Mouse (Mus musculus): ENCODE results near the gene Cyp4a12a.
"Not testable (repeated sequence)": the region's sequence is repeated elsewhere in the genome, so short reads cannot be mapped to it uniquely, and the experiment has no call there.

The Cyp4a12a gene

GRCm38 (mm10) chr4:115298746-115299145 lies at the start of gene Cyp4a12a:
TSS of gene Cyp4a12a (plus strand) at chr4:115299046.
- DNase-seq (ENCODE audit: low read depth in 2 of 2, low spot score in 2 of 2) = not testable (repeated sequence)

DNA sequence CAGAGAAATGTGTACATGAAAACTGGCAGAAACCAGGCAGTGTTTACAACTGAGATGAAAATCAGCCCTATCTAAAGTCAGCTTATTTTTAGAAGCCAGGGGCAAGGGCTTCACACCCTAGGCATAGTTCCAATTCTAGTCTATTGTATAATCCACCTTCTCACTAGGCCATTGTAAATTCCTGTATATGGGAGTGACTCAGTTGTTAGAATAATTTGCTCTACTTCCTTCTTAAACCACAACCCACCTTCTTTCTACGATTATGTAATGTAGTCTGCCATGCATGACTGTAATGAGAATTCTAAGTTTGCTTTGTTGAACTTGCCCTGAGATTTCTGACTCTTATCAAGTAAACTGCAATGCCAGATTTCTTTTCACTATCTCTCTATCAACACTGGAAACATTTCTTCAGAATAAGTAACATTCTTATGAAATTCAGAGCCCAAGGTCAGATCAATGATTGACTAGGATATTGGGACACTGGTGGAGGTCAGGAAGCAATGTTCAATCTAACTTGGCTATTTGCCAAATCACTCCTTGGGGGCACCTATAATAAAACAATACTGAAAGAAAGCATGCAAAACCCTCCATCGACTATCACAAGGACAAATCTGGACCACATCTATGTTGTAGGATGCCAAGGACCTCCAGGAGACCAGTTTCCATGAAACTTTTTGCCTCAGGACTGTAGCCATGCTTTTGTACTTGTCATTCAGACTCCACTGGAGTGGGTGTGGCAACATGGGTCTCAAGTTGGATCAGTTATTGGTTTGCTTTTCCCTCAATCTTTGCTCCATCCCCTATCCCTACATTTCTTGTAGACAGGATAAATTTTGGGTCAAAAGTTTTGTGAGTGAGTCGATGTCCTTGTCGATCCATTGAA lies 33.9 kb upstream of the Cyp4a12a start:
- not testable (repeated sequence) for DNase-seq (ENCODE audit: low read depth in 2 of 2, low spot score in 2 of 2)

DNA sequence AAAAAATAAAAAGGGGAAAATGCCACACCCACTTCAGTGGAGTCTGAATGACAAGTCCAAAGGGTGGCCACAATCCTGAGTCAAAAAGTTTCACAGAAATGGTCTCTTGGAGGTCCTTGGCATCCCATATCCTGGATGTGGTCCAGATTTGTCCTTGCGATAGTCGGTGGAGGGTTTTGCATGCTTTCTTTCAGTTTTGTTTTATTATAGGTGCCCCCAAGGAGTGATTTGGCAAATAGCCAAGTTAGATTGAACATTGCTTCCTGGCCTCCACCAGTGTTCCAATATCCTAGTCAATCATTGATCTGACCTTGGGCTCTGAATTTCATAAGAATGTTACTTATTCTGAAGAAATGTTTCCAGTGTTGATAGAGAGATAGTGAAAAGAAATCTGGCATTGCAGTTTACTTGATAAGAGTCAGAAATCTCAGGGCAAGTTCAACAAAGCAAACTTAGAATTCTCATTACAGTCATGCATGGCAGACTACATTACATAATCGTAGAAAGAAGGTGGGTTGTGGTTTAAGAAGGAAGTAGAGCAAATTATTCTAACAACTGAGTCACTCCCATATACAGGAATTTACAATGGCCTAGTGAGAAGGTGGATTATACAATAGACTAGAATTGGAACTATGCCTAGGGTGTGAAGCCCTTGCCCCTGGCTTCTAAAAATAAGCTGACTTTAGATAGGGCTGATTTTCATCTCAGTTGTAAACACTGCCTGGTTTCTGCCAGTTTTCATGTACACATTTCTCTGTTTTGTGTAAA lies 20.4 kb upstream of the Cyp4a12a start:
- DNase-seq (ENCODE audit: low read depth in 2 of 2, low spot score in 2 of 2) = not testable (repeated sequence)

GRCm38 (mm10) chr4:115280342-115280741 lies 18.5 kb upstream of the Cyp4a12a start:
- DNase-seq (ENCODE audit: low read depth in 2 of 2, low spot score in 2 of 2) = no peak

- DNase-seq (ENCODE audit: low read depth in 2 of 2, low spot score in 2 of 2) = not testable (repeated sequence)
These were observed 18.1 kb upstream of the Cyp4a12a start for GRCm38 (mm10) chr4:115280779-115281178.

- not testable (repeated sequence) for DNase-seq (ENCODE audit: low read depth in 2 of 2, low spot score in 2 of 2)
These were observed 17.5 kb upstream of the Cyp4a12a start for GRCm38 (mm10) chr4:115281231-115281767.

GRCm38 (mm10) chr4:115325722-115326121 lies 26.9 kb downstream of the Cyp4a12a start:
- DNase-seq (ENCODE audit: low read depth in 2 of 2, low spot score in 2 of 2) = not testable (repeated sequence)

- DNase-seq (ENCODE audit: low read depth in 2 of 2, low spot score in 2 of 2) = not testable (repeated sequence)
These were observed 66.8 kb downstream of the Cyp4a12a start for GRCm38 (mm10) chr4:115365624-115366023.

DNA sequence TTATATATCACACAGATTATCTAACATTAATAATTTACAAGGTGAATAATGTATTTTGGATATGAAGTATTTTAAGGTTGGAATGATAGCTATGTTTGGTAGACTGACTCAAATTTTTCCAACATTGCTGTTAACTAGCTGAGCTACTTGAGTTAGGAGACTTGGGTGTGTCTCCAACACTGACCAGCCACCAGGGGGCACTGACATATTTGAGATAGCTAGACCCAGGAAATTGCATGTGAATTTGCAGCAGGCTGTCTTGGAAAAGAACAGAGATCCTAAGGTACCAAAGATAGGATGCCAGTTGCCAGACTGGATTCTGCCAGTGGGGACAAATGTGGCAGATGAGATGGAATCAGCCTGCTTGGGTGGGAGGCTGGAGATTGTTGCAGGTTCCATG lies 69.2 kb downstream of the Cyp4a12a start:
- DNase-seq (ENCODE audit: low read depth in 2 of 2, low spot score in 2 of 2) = not testable (repeated sequence)

Data from CD8-positive naive resting alpha-beta T cell, adult 2 months (primary cell).